Mouse (Mus musculus) effector memory CD4-positive, alpha-beta T cell, adult 5 months (primary cell): ENCODE data around the gene Pwp2. TPM values are rescaled to one million over a fixed set of nuclear protein-coding genes. Genes with fewer than 3 reads are reported as not detected.

Experiments
- polyA plus RNA-seq: library from polyadenylated mRNA; unstranded; fragments of 100-300 nt; shearing (Covaris generic); gene quantifications from one replicate; pipeline ENCODE4 v1.2.1, GENCODE M21; 2017

Pwp2 gene
- 20.6 TPM for polyA plus RNA-seq

GRCm38 (mm10) chr10:78184531-78185380 is at the start of gene Pwp2:
Gene Pwp2 (minus strand): TSS chr10:78185149.

GRCm38 (mm10) chr10:78169281-78170042 is 15.5 kb downstream of the Pwp2 start, which contains the start of gene D10Jhu81e:
Gene D10Jhu81e (minus strand): TSS chr10:78169782.

Other genes starting within 250 kb of the Pwp2 start
- gene Trpm2, start 214.6 kb downstream of the Pwp2 start, polyA plus RNA-seq, result 0.74 TPM
- 7.1 TPM for gene 1810043G02Rik, start 206.6 kb downstream of the Pwp2 start, polyA plus RNA-seq
- gene Pfkl, start 175.1 kb downstream of the Pwp2 start, polyA plus RNA-seq, result 125 TPM
- not detected for gene Dnmt3l, start 143.2 kb downstream of the Pwp2 start, polyA plus RNA-seq
- gene Aire, start 141.5 kb downstream of the Pwp2 start, polyA plus RNA-seq, result 0.32 TPM
- 12.5 TPM for gene Icosl, start 115.8 kb downstream of the Pwp2 start, polyA plus RNA-seq
- 44.1 TPM for gene D10Jhu81e, start 15.4 kb downstream of the Pwp2 start, polyA plus RNA-seq
- gene Trappc10, start 59.5 kb upstream of the Pwp2 start, polyA plus RNA-seq, result 47.4 TPM
- gene Agpat3, start 167.3 kb upstream of the Pwp2 start, polyA plus RNA-seq, result 145 TPM
- gene Rrp1, start 227.9 kb upstream of the Pwp2 start, polyA plus RNA-seq, result 344 TPM
- gene Cstb, start 240.5 kb upstream of the Pwp2 start, polyA plus RNA-seq, result 153 TPM